27 mouse cellular contexts compared by ENCODE assay signal in genomic region chr11:29968874-29969273, GRCm38 (mm10).
"Had no signal": no experiment of that assay in that cellular context is flagged by ENCODE, and none has a peak within 500 bp of the region (broad histone marks: within the 10 kb centered on the region; RNA-seq: fewer than 3 reads in every experiment).

No protein-coding gene starts in this region.

- H3K4me3 ChIP-seq: gastrocnemius, adult 2 months; heart, embryonic 10.5 days; heart, embryonic 12.5 days; hindbrain, embryonic 10.5 days; hindbrain, embryonic 12.5 days; intestine, embryonic 15.5 days; layer of hippocampus, adult 2 months; left cerebral cortex, adult 2 months; limb, embryonic 10.5 days; limb, embryonic 12.5 days; liver, embryonic 13.5 days had no signal

- H3K9me3 ChIP-seq: heart, embryonic 10.5 days; heart, embryonic 12.5 days; hindbrain, embryonic 10.5 days; hindbrain, embryonic 12.5 days; intestine, embryonic 15.5 days; limb, embryonic 10.5 days; limb, embryonic 12.5 days; liver, embryonic 13.5 days had no signal

- H3K27me3 ChIP-seq: heart, embryonic 12.5 days; hindbrain, embryonic 12.5 days; intestine, embryonic 15.5 days; limb, embryonic 12.5 days; liver, embryonic 13.5 days had no signal

- H3K36me3 ChIP-seq: heart, embryonic 10.5 days; heart, embryonic 12.5 days; hindbrain, embryonic 10.5 days; hindbrain, embryonic 12.5 days; intestine, embryonic 15.5 days; limb, embryonic 10.5 days; limb, embryonic 12.5 days; liver, embryonic 13.5 days had no signal

- DNase-seq: gastrocnemius, adult 2 months; gastrocnemius, postnatal 10 days; gastrocnemius, postnatal 25 days; heart, adult 18-20 months; heart, postnatal 10 days; heart, postnatal 4 days; kidney, adult 18-20 months; kidney, adult 8-10 months; kidney, postnatal 10 days; kidney, postnatal 25 days; kidney, postnatal 4 days; liver; liver, embryonic 13.5 days had no signal

- H3K9ac ChIP-seq: heart, embryonic 12.5 days; hindbrain, embryonic 12.5 days; hindbrain, embryonic 14.5 days; intestine, embryonic 15.5 days; limb, embryonic 12.5 days; liver, embryonic 13.5 days had no signal

- H3K4me1 ChIP-seq: heart, embryonic 10.5 days; heart, embryonic 12.5 days; hindbrain, embryonic 10.5 days; hindbrain, embryonic 12.5 days; intestine, embryonic 15.5 days; limb, embryonic 10.5 days; limb, embryonic 12.5 days; liver, embryonic 13.5 days had no signal

- H3K27ac ChIP-seq: gastrocnemius, adult 2 months; heart, embryonic 10.5 days; hindbrain, embryonic 10.5 days; hindbrain, embryonic 12.5 days; hindbrain, embryonic 14.5 days; intestine, embryonic 15.5 days; layer of hippocampus, adult 2 months; left cerebral cortex, adult 2 months; limb, embryonic 10.5 days; limb, embryonic 12.5 days; liver, embryonic 13.5 days had no signal

- ATAC-seq: hindbrain, embryonic 16.5 days; inflammation-experienced regulatory T-cells, adult 6 months; intestine, embryonic 15.5 days; intestine, postnatal 0 days had no signal

- H3K4me2 ChIP-seq: heart, embryonic 12.5 days; hindbrain, embryonic 12.5 days; hindbrain, embryonic 14.5 days; intestine, embryonic 15.5 days; limb, embryonic 12.5 days; liver, embryonic 11.5 days; liver, embryonic 13.5 days had no signal
